Mouse (Mus musculus) induced T-regulatory cell, adult 2 months (primary cell): ENCODE results near the gene Ppp1r14b.
"Not testable (repeated sequence)": the region's sequence is repeated elsewhere in the genome, so short reads cannot be mapped to it uniquely, and the experiment has no call there.

Experiments
- DNase-seq: peaks from one replicate; pipeline ENCODE4 v3.0.0-alpha.2; 2012; ENCODE audit warnings: low read depth

Gene Ppp1r14b

GRCm38 (mm10) chr19:6975537-6976521 lies 1.1 kb downstream of the Ppp1r14b start, which contains the start of gene Plcb3:
TSS of gene Plcb3 (minus strand) at chr19:6976470.
- DNase-seq = peak; percentile 74

GRCm38 (mm10) chr19:6977759-6978638 lies 3.2 kb downstream of the Ppp1r14b start:
- peak; percentile 15 for DNase-seq

GRCm38 (mm10) chr19:6978639-6978974 lies 3.8 kb downstream of the Ppp1r14b start:
- no peak for DNase-seq

GRCm38 (mm10) chr19:6979001-6979479 lies 4.3 kb downstream of the Ppp1r14b start:
- DNase-seq = peak; percentile 68

- DNase-seq = peak; percentile 100
These were observed 5.0 kb downstream of the Ppp1r14b start for GRCm38 (mm10) chr19:6979486-6980380.

GRCm38 (mm10) chr19:6980381-6981093 lies 5.8 kb downstream of the Ppp1r14b start, which contains the start of gene Fkbp2:
TSS of gene Fkbp2 (minus strand) at chr19:6980501.
- DNase-seq = peak; percentile 100

- DNase-seq = no peak
These were observed 6.7 kb downstream of the Ppp1r14b start for GRCm38 (mm10) chr19:6981465-6981864.

GRCm38 (mm10) chr19:6983621-6984020 lies 8.9 kb downstream of the Ppp1r14b start:
- DNase-seq = no peak

- no peak for DNase-seq
These were observed 10.5 kb downstream of the Ppp1r14b start for GRCm38 (mm10) chr19:6985300-6985699.

- DNase-seq = no peak
These were observed 11.4 kb downstream of the Ppp1r14b start for GRCm38 (mm10) chr19:6985951-6986708.

GRCm38 (mm10) chr19:6987061-6987903 lies 12.5 kb downstream of the Ppp1r14b start, which contains the start of gene Vegfb:
TSS of gene Vegfb (minus strand) at chr19:6987651.
- DNase-seq = peak; percentile 72

GRCm38 (mm10) chr19:6987904-6988285 lies 13.1 kb downstream of the Ppp1r14b start:
- DNase-seq = no peak

- no peak for DNase-seq
These were observed 14.5 kb downstream of the Ppp1r14b start for GRCm38 (mm10) chr19:6989251-6989650.

- DNase-seq = no peak
These were observed 15.9 kb downstream of the Ppp1r14b start for GRCm38 (mm10) chr19:6990712-6991111.

GRCm38 (mm10) chr19:6991166-6991565 lies 16.4 kb downstream of the Ppp1r14b start:
- DNase-seq = not testable (repeated sequence)

- DNase-seq = peak; percentile 99
These were observed 17.5 kb downstream of the Ppp1r14b start, which contains the start of gene Dnajc4 for GRCm38 (mm10) chr19:6992011-6992858. TSS of gene Dnajc4 (minus strand) at chr19:6992572.

- no peak for DNase-seq
These were observed 18.4 kb downstream of the Ppp1r14b start for GRCm38 (mm10) chr19:6993011-6993770.
